Mouse (Mus musculus): Measurements from ENCODE around the gene Barhl2. TPM values are rescaled to one million over a fixed set of nuclear protein-coding genes. Genes with fewer than 3 reads are reported as not detected.

Barhl2 gene
- polyA plus RNA-seq, 1 experiment from 2014 or later: 7.9 TPM

DNA sequence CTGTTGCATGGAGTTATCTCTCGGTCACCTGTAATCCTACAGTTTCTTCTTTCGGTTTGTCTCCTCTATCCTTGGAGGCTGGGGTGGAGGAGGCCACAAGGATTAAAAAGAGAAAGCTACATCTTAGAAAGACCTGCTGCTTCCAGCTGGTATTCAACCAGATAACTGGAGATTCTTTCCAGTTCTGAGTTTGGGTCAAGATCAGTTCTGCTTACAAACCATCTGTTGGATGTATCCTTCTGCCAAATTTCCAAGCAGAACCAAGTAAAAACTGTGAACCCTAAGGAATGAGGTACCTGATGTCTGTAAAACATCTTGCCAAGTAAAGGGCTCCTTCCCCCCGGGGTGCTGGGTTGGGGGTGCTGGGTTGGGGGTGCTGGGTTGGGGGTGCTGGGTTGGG, 12.3 kb downstream of the Barhl2 start:
- DNase-seq (ENCODE audit: low spot score) (no peak), ATAC-seq (replicated peaks; ENCODE audit: low FRiP score) (no peak)
- H3K27me3 ChIP-seq (ENCODE audit: control insufficient read depth, insufficient read depth, low read length): peaks cover 53% of the 10 kb centered on the region
- no peak overlapping the region for H3K9ac ChIP-seq (ENCODE audit: low read length)
- H3K36me3 ChIP-seq (ENCODE audit: control insufficient read depth, insufficient read depth, low read length): no peaks in the 10 kb centered on the region
- no peak overlapping the region for H3K4me2 ChIP-seq (ENCODE audit: low read depth, low read length, severe bottlenecking)
- no peak overlapping the region for H3K4me3 ChIP-seq (ENCODE audit: low read depth, low read length)
- no peaks in the 10 kb centered on the region for H3K9me3 ChIP-seq (ENCODE audit: control insufficient read depth, low read length)
- whole genome bisulfite sequencing: 85% methylated on average over 3 of the region's 3 CpGs
- no peak overlapping the region for H3K27ac ChIP-seq (ENCODE audit: low read depth, low read length)
- H3K4me1 ChIP-seq (replicated peaks; ENCODE audit: control insufficient read depth, insufficient read depth, low read length): peaks cover 4% of the 10 kb centered on the region; the same call in 1 of the 2 replicates

DNA sequence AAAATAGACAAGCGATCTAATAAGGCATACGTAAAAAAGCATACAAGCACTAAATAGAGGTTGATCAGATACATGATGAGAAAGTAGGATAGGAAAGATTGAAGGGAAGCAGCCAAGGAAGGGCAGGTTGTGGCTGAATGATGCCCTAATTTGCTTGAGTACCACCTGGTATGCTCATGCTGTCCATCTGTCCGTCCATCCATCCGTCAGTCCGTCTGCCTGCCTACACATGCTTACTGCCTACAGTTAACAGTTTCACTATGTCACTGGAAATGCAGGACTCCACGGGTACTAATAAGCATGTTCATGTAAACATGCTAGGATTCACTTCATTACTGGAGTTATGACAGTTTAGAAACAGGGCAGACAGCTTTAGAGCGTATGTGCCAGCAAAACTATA, 19.1 kb downstream of the Barhl2 start:
- Histone ChIP-seq H3K9me3 (ENCODE audit: control insufficient read depth, low read length) (no peaks in the 10 kb centered on the region), H3K36me3 (ENCODE audit: control insufficient read depth, insufficient read depth, low read length) (no peaks in the 10 kb centered on the region), H3K4me1 (replicated peaks; ENCODE audit: control insufficient read depth, insufficient read depth, low read length) (no peaks in the 10 kb centered on the region), H3K27ac (ENCODE audit: low read depth, low read length) (no peak overlapping the region), H3K9ac (ENCODE audit: low read length) (no peak overlapping the region), H3K4me3 (ENCODE audit: low read depth, low read length) (no peak overlapping the region), H3K4me2 (ENCODE audit: low read depth, low read length, severe bottlenecking) (no peak overlapping the region), H3K27me3 (ENCODE audit: control insufficient read depth, insufficient read depth, low read length) (no peaks in the 10 kb centered on the region)
- ATAC-seq (replicated peaks; ENCODE audit: low FRiP score) (no peak), DNase-seq (ENCODE audit: low spot score) (no peak)
- 90% methylated on average over 7 of the region's 7 CpGs for WGBS

DNA sequence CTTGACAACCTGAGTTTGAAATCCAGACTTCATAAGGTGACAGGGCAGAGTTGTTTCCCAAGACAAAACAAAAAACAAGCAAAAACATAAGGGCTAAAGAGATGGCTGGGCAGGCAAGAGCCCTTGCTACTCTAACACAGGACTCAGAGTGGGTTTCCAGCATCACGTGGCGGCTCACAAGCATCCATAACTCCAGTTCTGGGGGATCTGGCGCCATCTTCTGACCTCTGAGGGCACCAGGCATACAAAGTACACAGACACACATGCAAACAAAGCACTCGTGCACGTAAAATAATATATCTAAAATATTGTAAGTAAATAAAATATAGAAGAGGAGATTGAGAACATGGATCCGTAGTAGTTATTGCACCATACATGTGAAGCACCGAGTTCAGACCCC, 31.9 kb downstream of the Barhl2 start:
- 74% methylated on average over 7 of the region's 7 CpGs for WGBS
- Histone ChIP-seq H3K36me3 (ENCODE audit: control insufficient read depth, insufficient read depth, low read length) (no peaks in the 10 kb centered on the region), H3K27me3 (ENCODE audit: control insufficient read depth, insufficient read depth, low read length) (no peaks in the 10 kb centered on the region), H3K9ac (ENCODE audit: low read length) (no peak overlapping the region), H3K27ac (ENCODE audit: low read depth, low read length) (no peak overlapping the region), H3K4me1 (replicated peaks; ENCODE audit: control insufficient read depth, insufficient read depth, low read length) (no peaks in the 10 kb centered on the region), H3K9me3 (ENCODE audit: control insufficient read depth, low read length) (no peaks in the 10 kb centered on the region), H3K4me2 (ENCODE audit: low read depth, low read length, severe bottlenecking) (no peak overlapping the region), H3K4me3 (ENCODE audit: low read depth, low read length) (no peak overlapping the region)
- ATAC-seq (replicated peaks; ENCODE audit: low FRiP score): no peak
- DNase-seq (ENCODE audit: low spot score): no peak

DNA sequence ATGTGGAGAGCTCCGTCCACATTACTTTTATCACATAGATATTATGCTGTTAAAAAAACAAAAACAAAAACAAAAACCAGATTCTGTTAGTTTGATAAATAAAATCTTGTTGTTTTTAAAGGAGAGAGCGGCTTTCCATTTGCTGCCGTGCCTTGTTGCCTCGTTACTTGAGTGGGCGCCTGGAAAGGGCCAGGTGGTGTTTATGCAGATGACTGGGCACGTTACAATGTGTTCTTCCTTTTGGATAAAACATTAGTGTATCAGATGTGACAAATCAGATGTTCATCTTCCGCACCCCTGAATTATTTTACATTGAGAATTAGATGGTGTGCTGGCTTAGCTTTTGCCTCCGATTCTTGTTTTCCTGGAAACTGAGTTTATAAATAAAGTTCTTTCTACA, 37.1 kb downstream of the Barhl2 start:
- Histone ChIP-seq H3K9me3 (ENCODE audit: control insufficient read depth, low read length) (no peaks in the 10 kb centered on the region), H3K27me3 (ENCODE audit: control insufficient read depth, insufficient read depth, low read length) (no peaks in the 10 kb centered on the region), H3K4me1 (replicated peaks; ENCODE audit: control insufficient read depth, insufficient read depth, low read length) (no peaks in the 10 kb centered on the region), H3K9ac (ENCODE audit: low read length) (no peak overlapping the region), H3K4me3 (ENCODE audit: low read depth, low read length) (no peak overlapping the region), H3K4me2 (ENCODE audit: low read depth, low read length, severe bottlenecking) (no peak overlapping the region), H3K36me3 (ENCODE audit: control insufficient read depth, insufficient read depth, low read length) (no peaks in the 10 kb centered on the region), H3K27ac (ENCODE audit: low read depth, low read length) (no peak overlapping the region)
- no peak for ATAC-seq (replicated peaks; ENCODE audit: low FRiP score)
- no peak for DNase-seq (ENCODE audit: low spot score)
- 82% methylated on average over 8 of the region's 8 CpGs for WGBS

DNA sequence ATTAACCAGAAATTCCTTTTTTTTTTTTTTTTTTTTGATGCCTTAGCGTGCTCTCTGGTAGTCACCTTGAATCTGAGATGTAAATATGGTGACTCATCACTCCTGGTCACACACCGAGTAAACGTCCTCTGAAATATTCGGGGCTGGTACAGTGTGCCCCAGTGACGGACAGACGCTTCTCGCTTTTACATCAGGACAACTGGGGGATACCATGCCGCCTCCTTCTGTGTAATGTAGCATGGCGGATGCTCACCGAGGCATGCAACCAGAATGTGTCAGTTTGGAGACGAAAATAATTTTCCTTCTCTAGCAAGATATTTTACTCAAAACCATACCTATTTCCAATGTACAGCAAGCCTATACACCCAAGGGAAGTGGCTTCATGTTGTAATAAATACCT, 37.6 kb downstream of the Barhl2 start:
- Histone ChIP-seq H3K4me2 (ENCODE audit: low read depth, low read length, severe bottlenecking) (no peak overlapping the region), H3K36me3 (ENCODE audit: control insufficient read depth, insufficient read depth, low read length) (no peaks in the 10 kb centered on the region), H3K9me3 (ENCODE audit: control insufficient read depth, low read length) (no peaks in the 10 kb centered on the region), H3K27me3 (ENCODE audit: control insufficient read depth, insufficient read depth, low read length) (no peaks in the 10 kb centered on the region), H3K27ac (ENCODE audit: low read depth, low read length) (no peak overlapping the region), H3K9ac (ENCODE audit: low read length) (no peak overlapping the region), H3K4me1 (replicated peaks; ENCODE audit: control insufficient read depth, insufficient read depth, low read length) (no peaks in the 10 kb centered on the region), H3K4me3 (ENCODE audit: low read depth, low read length) (no peak overlapping the region)
- 87% methylated on average over 11 of the region's 11 CpGs for WGBS
- no peak for DNase-seq (ENCODE audit: low spot score)
- ATAC-seq (replicated peaks; ENCODE audit: low FRiP score): no peak

DNA sequence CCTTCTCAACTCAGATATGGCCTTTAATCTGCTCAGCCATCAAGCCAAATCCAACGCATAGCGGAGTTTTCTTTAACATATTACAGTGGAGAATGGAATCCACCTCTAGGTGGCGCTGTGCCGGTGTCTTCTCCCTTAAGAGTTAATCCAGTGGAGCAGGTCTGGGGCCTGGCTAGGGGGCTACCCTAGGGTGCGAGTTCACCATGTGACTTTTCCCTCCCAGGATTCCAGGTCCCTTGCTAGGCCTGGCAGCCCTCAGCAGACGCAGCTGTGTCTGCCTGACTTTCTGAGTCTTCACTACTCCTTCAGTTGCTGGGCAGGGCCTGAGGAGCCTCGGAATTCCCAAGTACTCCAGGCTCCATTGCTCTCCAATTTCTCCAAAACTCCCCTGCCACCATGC, 40.8 kb downstream of the Barhl2 start:
- WGBS: 29% methylated on average over 7 of the region's 7 CpGs
- H3K27me3 ChIP-seq (ENCODE audit: control insufficient read depth, insufficient read depth, low read length): no peaks in the 10 kb centered on the region
- H3K4me2 ChIP-seq (ENCODE audit: low read depth, low read length, severe bottlenecking): no peak overlapping the region
- H3K9me3 ChIP-seq (ENCODE audit: control insufficient read depth, low read length): no peaks in the 10 kb centered on the region
- H3K27ac ChIP-seq (ENCODE audit: low read depth, low read length): no peak overlapping the region
- ATAC-seq (replicated peaks; ENCODE audit: low FRiP score) (no peak), DNase-seq (ENCODE audit: low spot score) (peak; percentile 69)
- no peaks in the 10 kb centered on the region for H3K36me3 ChIP-seq (ENCODE audit: control insufficient read depth, insufficient read depth, low read length)
- H3K9ac ChIP-seq (ENCODE audit: low read length): no peak overlapping the region
- H3K4me3 ChIP-seq (ENCODE audit: low read depth, low read length): no peak overlapping the region
- no peaks in the 10 kb centered on the region for H3K4me1 ChIP-seq (replicated peaks; ENCODE audit: control insufficient read depth, insufficient read depth, low read length)

DNA sequence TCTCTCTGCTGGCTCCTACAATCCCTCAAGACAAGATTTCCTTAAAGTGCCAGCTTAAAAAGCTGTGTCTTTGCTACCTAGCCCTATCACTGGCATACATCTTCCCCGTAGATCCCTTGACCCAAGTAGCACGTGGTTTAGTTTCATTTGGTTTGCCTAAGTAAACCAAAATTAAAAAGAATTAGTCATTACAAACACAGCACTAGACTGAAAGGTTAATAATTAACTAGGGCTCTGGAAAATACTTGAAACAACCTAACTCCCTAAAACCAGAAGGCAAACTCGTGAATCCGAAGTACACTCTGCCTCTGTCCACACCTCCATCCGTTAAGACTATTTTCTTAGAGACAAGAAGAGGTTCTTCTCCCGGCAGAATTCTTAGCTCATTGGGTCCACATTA, 41.4 kb downstream of the Barhl2 start:
- Histone ChIP-seq H3K27ac (ENCODE audit: low read depth, low read length) (no peak overlapping the region), H3K4me3 (ENCODE audit: low read depth, low read length) (no peak overlapping the region), H3K4me2 (ENCODE audit: low read depth, low read length, severe bottlenecking) (no peak overlapping the region), H3K36me3 (ENCODE audit: control insufficient read depth, insufficient read depth, low read length) (no peaks in the 10 kb centered on the region), H3K9ac (ENCODE audit: low read length) (no peak overlapping the region), H3K9me3 (ENCODE audit: control insufficient read depth, low read length) (no peaks in the 10 kb centered on the region), H3K27me3 (ENCODE audit: control insufficient read depth, insufficient read depth, low read length) (no peaks in the 10 kb centered on the region), H3K4me1 (replicated peaks; ENCODE audit: control insufficient read depth, insufficient read depth, low read length) (no peaks in the 10 kb centered on the region)
- DNase-seq (ENCODE audit: low spot score): no peak
- WGBS: 81% methylated on average over 6 of the region's 6 CpGs
- no peak for ATAC-seq (replicated peaks; ENCODE audit: low FRiP score)

DNA sequence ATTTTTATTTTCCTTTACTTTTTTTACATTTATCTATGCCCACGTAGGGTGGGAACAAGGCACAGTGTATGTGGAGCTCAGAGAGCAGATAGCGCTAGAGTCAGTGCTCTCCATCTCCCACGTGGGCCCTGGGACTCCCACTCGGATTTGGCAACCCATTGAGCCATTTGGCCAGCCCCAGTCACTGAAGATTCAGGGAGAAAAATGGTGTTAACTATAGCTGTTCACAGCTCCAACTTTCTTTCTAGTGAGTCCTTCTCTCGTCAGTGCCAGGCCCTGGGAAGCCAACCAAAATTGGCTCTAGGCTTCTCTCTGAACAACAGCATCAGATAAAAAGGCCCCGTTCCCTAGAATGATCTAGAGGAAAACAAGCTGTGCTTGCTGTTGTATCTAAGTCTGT, 42.2 kb downstream of the Barhl2 start:
- H3K9ac ChIP-seq (ENCODE audit: low read length): no peak overlapping the region
- H3K27ac ChIP-seq (ENCODE audit: low read depth, low read length): no peak overlapping the region
- no peak overlapping the region for H3K4me3 ChIP-seq (ENCODE audit: low read depth, low read length)
- H3K4me2 ChIP-seq (ENCODE audit: low read depth, low read length, severe bottlenecking): no peak overlapping the region
- no peaks in the 10 kb centered on the region for H3K4me1 ChIP-seq (replicated peaks; ENCODE audit: control insufficient read depth, insufficient read depth, low read length)
- no peaks in the 10 kb centered on the region for H3K27me3 ChIP-seq (ENCODE audit: control insufficient read depth, insufficient read depth, low read length)
- no peaks in the 10 kb centered on the region for H3K36me3 ChIP-seq (ENCODE audit: control insufficient read depth, insufficient read depth, low read length)
- 85% methylated on average over 6 of the region's 6 CpGs for WGBS
- DNase-seq (ENCODE audit: low spot score) (no peak), ATAC-seq (replicated peaks; ENCODE audit: low FRiP score) (no peak)
- H3K9me3 ChIP-seq (ENCODE audit: control insufficient read depth, low read length): no peaks in the 10 kb centered on the region

DNA sequence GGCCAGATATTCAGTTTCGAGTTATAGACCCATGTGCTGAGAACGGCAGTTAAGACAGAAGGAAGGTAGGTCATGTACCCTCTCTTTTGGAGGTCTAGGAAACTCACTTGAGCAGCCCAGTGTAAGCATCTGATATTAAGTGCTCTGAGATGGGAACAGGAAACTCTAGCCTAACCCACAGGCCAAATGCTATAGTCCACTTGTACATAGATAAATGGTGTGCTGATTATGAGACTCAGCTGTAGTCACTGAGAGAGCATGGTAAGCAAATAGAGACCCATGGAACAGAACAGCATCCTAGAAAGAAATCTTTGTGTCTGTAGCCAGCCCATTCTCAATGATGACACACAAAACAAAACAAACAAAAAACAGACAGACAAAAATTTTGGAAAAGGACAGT, 55.2 kb downstream of the Barhl2 start:
- Histone ChIP-seq H3K4me3 (ENCODE audit: low read depth, low read length) (no peak overlapping the region), H3K4me1 (replicated peaks; ENCODE audit: control insufficient read depth, insufficient read depth, low read length) (no peaks in the 10 kb centered on the region), H3K27me3 (ENCODE audit: control insufficient read depth, insufficient read depth, low read length) (no peaks in the 10 kb centered on the region), H3K36me3 (ENCODE audit: control insufficient read depth, insufficient read depth, low read length) (no peaks in the 10 kb centered on the region), H3K27ac (ENCODE audit: low read depth, low read length) (no peak overlapping the region), H3K9ac (ENCODE audit: low read length) (no peak overlapping the region), H3K4me2 (ENCODE audit: low read depth, low read length, severe bottlenecking) (no peak overlapping the region), H3K9me3 (ENCODE audit: control insufficient read depth, low read length) (no peaks in the 10 kb centered on the region)
- ATAC-seq (replicated peaks; ENCODE audit: low FRiP score) (no peak), DNase-seq (ENCODE audit: low spot score) (no peak)
- 87% methylated on average over 2 of the region's 2 CpGs for WGBS
